Mouse (Mus musculus): ENCODE data around the gene Hmgcr. TPM values are rescaled to one million over a fixed set of nuclear protein-coding genes. Genes with fewer than 3 reads are reported as not detected.
"Not testable (repeated sequence)": the region's sequence is repeated elsewhere in the genome, so short reads cannot be mapped to it uniquely, and the experiment has no call there.

The Hmgcr gene
- polyA plus RNA-seq, 1 experiment = 63.5 TPM

GRCm38 (mm10) chr13:96671078-96671905 lies 556 bp upstream of the Hmgcr start:
- peak in 1 of 2 experiments; percentile 43 for DNase-seq (ENCODE audit: extremely low spot score in 1 of 2, low spot score in 1 of 2)

GRCm38 (mm10) chr13:96670019-96670405 lies 724 bp downstream of the Hmgcr start:
- no peak for DNase-seq (ENCODE audit: extremely low spot score in 1 of 2, low spot score in 1 of 2)

GRCm38 (mm10) chr13:96664419-96664974 lies 6.2 kb downstream of the Hmgcr start:
- DNase-seq (ENCODE audit: extremely low spot score in 1 of 2, low spot score in 1 of 2) = no peak

GRCm38 (mm10) chr13:96663120-96663519 lies 7.6 kb downstream of the Hmgcr start:
- DNase-seq (ENCODE audit: extremely low spot score in 1 of 2, low spot score in 1 of 2) = not testable (repeated sequence)

- no peak for DNase-seq (ENCODE audit: extremely low spot score in 1 of 2, low spot score in 1 of 2)
These were observed 10.5 kb downstream of the Hmgcr start for GRCm38 (mm10) chr13:96660095-96660860.

GRCm38 (mm10) chr13:96658936-96659335 lies 11.8 kb downstream of the Hmgcr start:
- DNase-seq (ENCODE audit: extremely low spot score in 1 of 2, low spot score in 1 of 2) = no peak

- DNase-seq (ENCODE audit: extremely low spot score in 1 of 2, low spot score in 1 of 2) = no peak
These were observed 14.1 kb downstream of the Hmgcr start for GRCm38 (mm10) chr13:96656673-96657072.

GRCm38 (mm10) chr13:96653041-96653440 lies 17.7 kb downstream of the Hmgcr start:
- peak; percentile 40 to 60 for DNase-seq (ENCODE audit: extremely low spot score in 1 of 2, low spot score in 1 of 2)

- DNase-seq (ENCODE audit: extremely low spot score in 1 of 2, low spot score in 1 of 2) = no peak
These were observed 24.9 kb downstream of the Hmgcr start for GRCm38 (mm10) chr13:96645822-96646221.

- no peak for DNase-seq (ENCODE audit: extremely low spot score in 1 of 2, low spot score in 1 of 2)
These were observed 26.6 kb downstream of the Hmgcr start for GRCm38 (mm10) chr13:96644168-96644567.

- DNase-seq (ENCODE audit: extremely low spot score in 1 of 2, low spot score in 1 of 2) = no peak
These were observed 40.3 kb downstream of the Hmgcr start for GRCm38 (mm10) chr13:96630396-96630795.

GRCm38 (mm10) chr13:96620891-96621290 lies 49.8 kb downstream of the Hmgcr start:
- no peak for DNase-seq (ENCODE audit: extremely low spot score in 1 of 2, low spot score in 1 of 2)

GRCm38 (mm10) chr13:96614615-96615014 lies 56.1 kb downstream of the Hmgcr start:
- no peak for DNase-seq (ENCODE audit: extremely low spot score in 1 of 2, low spot score in 1 of 2)

GRCm38 (mm10) chr13:96604242-96604641 lies 66.5 kb downstream of the Hmgcr start:
- DNase-seq (ENCODE audit: extremely low spot score in 1 of 2, low spot score in 1 of 2) = no peak

GRCm38 (mm10) chr13:96599182-96599581 lies 71.6 kb downstream of the Hmgcr start:
- DNase-seq (ENCODE audit: extremely low spot score in 1 of 2, low spot score in 1 of 2) = no peak

Other genes with a start within 250 kb of the Hmgcr start
- 0.16 and 0.38 TPM in 2 replicates for gene Ankdd1b, start 199.7 kb downstream of the Hmgcr start, polyA plus RNA-seq (2012; rRNA removed)
- gene Gm17622, start 180.2 kb downstream of the Hmgcr start, polyA plus RNA-seq (2012; rRNA removed) = not detected in 2 replicates
- 6.9 and 8.5 TPM in 2 replicates for gene Polk, start 128.4 kb downstream of the Hmgcr start, polyA plus RNA-seq (2012; rRNA removed)
- gene Col4a3bp, start 128.3 kb downstream of the Hmgcr start, polyA plus RNA-seq (2012; rRNA removed) = 31.3 and 36.7 TPM in 2 replicates
- 0.26 and 0.27 TPM in 2 replicates for gene Ankrd31, start 77.3 kb upstream of the Hmgcr start, polyA plus RNA-seq (2012; rRNA removed)